Mouse (Mus musculus): Measurements from ENCODE around the gene Rps29.

- TF ChIP-seq CTCF (IDR thresholded peaks at IDR 0.05; ENCODE audit: low read depth) (no peak), EP300 (IDR thresholded peaks at IDR 0.05; ENCODE audit: low read depth) (no peak)
Observed at GRCm38 (mm10) chr12:69192637-69193036, 33.7 kb upstream of the Rps29 start.

Measured in liver, postnatal 0 days (tissue).